Mouse (Mus musculus) limb, embryonic 11.5 days (tissue): ENCODE measurements around the gene Jam3. TPM values are rescaled to one million over a fixed set of nuclear protein-coding genes. Genes with fewer than 3 reads are reported as not detected.

Experiments used
- ATAC-seq: fragments of 200-750 bp; cut with Nextera tagmentation; 2 replicates; pipeline ENCODE4 v1.8.0; 2017; ENCODE audit warnings: low read depth; ENCODE audit not compliant: insufficient number of reproducible peaks, low FRiP score, low TSS enrichment
- DNase-seq: peaks from one replicate; pipeline ENCODE4 v3.0.0-alpha.2; 2015; ENCODE audit warnings: low spot score
- H3K27ac ChIP-seq: fragments of 300-500 bp; sonication (generic); replicated peaks from 2 replicates; pipeline ENCODE4 v1.5.1; 2014; ENCODE audit warnings: low read depth, mild to moderate bottlenecking, low read length
- H3K27me3 ChIP-seq: fragments of 300-500 bp; sonication (generic); 2 replicates; pipeline ENCODE4 v1.6.1; 2014; ENCODE audit warnings: mild to moderate bottlenecking, low read length, mixed read lengths; ENCODE audit not compliant: control insufficient read depth, insufficient read depth
- H3K36me3 ChIP-seq: fragments of 300-500 bp; sonication (generic); 2 replicates; pipeline ENCODE4 v1.6.1; 2014; ENCODE audit warnings: mild to moderate bottlenecking, low read length, moderate library complexity, mixed read lengths; ENCODE audit not compliant: control insufficient read depth, insufficient read depth
- H3K4me1 ChIP-seq: fragments of 300-500 bp; sonication (generic); 2 replicates; pipeline ENCODE4 v1.6.1; 2014; ENCODE audit warnings: low read length, mixed read lengths; ENCODE audit not compliant: control insufficient read depth, insufficient read depth
- H3K4me2 ChIP-seq: fragments of 300-500 bp; sonication (generic); 2 replicates; pipeline ENCODE4 v1.6.1; 2014; ENCODE audit warnings: low read depth, mild to moderate bottlenecking, moderate library complexity; ENCODE audit not compliant: severe bottlenecking
- H3K4me3 ChIP-seq: fragments of 300-500 bp; sonication (generic); 2 replicates; pipeline ENCODE4 v1.5.1; 2014; ENCODE audit warnings: low read depth, low read length
- H3K9ac ChIP-seq: fragments of 300-500 bp; sonication (generic); 2 replicates; pipeline ENCODE4 v1.6.1; 2014; ENCODE audit warnings: mild to moderate bottlenecking, low read length
- H3K9me3 ChIP-seq: fragments of 300-500 bp; sonication (generic); 2 replicates; pipeline ENCODE4 v1.6.1; 2016; ENCODE audit warnings: low read length; ENCODE audit not compliant: control insufficient read depth
- WGBS: fragments of 180-500 bp; shearing (Covaris S2); extraction: QIAGEN DNeasy Blood & Tissue Kit; methylation state at CpG from one replicate; pipeline ENCODE4 v1.1.7; 2014; 5-methylcytosine and 5-hydroxymethylcytosine counted together
- polyA plus RNA-seq: library from polyadenylated mRNA; unstranded; fragments of >200 nt; fragmentation: Nextera tagmentation; extraction: Ambion mirVana; gene quantifications from 2 replicates; pipeline ENCODE4 v1.2.1, GENCODE M21; 2014

The Jam3 gene
- polyA plus RNA-seq, 1 experiment from 2014 or later, result 121 TPM

- peak overlapping the region; percentile 3; the same call in 1 of the 2 replicates for H3K4me3 ChIP-seq
- ATAC-seq (peak; percentile 32; the same call in 1 of the 2 replicates), DNase-seq (peak; percentile 53)
- H3K27me3 ChIP-seq, result no peaks in the 10 kb centered on the region
- H3K27ac ChIP-seq, result 0 out of 2 replicates have a peak overlapping the region, but pooled peaks have one; percentile 3
- peaks cover 4% of the 10 kb centered on the region; the same call in 1 of the 2 replicates for H3K4me1 ChIP-seq
- H3K9me3 ChIP-seq, result no peaks in the 10 kb centered on the region
- H3K9ac ChIP-seq, result peak overlapping the region; percentile 48
- WGBS, result 8% methylated on average over 7 of the region's 7 CpGs
- no peaks in the 10 kb centered on the region for H3K36me3 ChIP-seq
- H3K4me2 ChIP-seq, result peak overlapping the region; percentile 41
Measured at GRCm38 (mm10) chr9:27191501-27191981, 36.3 kb upstream of the Jam3 start.

- ATAC-seq, result no peak
Measured at GRCm38 (mm10) chr9:27190461-27190860, 35.2 kb upstream of the Jam3 start.

GRCm38 (mm10) chr9:27189306-27189705, 34.1 kb upstream of the Jam3 start:
- Histone ChIP-seq H3K27me3 (no peaks in the 10 kb centered on the region), H3K9ac (no peak overlapping the region), H3K27ac (no peak overlapping the region), H3K9me3 (no peaks in the 10 kb centered on the region), H3K4me3 (no peak overlapping the region), H3K4me2 (no peak overlapping the region), H3K36me3 (no peaks in the 10 kb centered on the region), H3K4me1 (peaks cover 4% of the 10 kb centered on the region; the same call in 1 of the 2 replicates)
- WGBS, result 81% methylated on average over 2 of the region's 2 CpGs
- no peak for ATAC-seq
- DNase-seq, result no peak

More at GRCm38 (mm10) chr9:27190461-27190860, 35.2 kb upstream of the Jam3 start:
- H3K4me2 ChIP-seq, result no peak overlapping the region
- H3K9ac ChIP-seq, result no peak overlapping the region
- 79% methylated on average over 8 of the region's 8 CpGs for WGBS
- no peaks in the 10 kb centered on the region for H3K27me3 ChIP-seq
- no peak overlapping the region for H3K4me3 ChIP-seq
- no peaks in the 10 kb centered on the region for H3K36me3 ChIP-seq
- no peak overlapping the region for H3K27ac ChIP-seq
- no peak for DNase-seq
- peaks cover 4% of the 10 kb centered on the region; the same call in 1 of the 2 replicates for H3K4me1 ChIP-seq
- no peaks in the 10 kb centered on the region for H3K9me3 ChIP-seq

GRCm38 (mm10) chr9:27188677-27189241, 33.5 kb upstream of the Jam3 start:
- no peak overlapping the region for H3K9ac ChIP-seq
- ATAC-seq, result no peak
- H3K27me3 ChIP-seq, result no peaks in the 10 kb centered on the region
- no peak overlapping the region for H3K4me2 ChIP-seq
- WGBS, result 78% methylated on average over 7 of the region's 7 CpGs
- no peaks in the 10 kb centered on the region for H3K9me3 ChIP-seq
- no peak overlapping the region for H3K4me3 ChIP-seq
- no peak for DNase-seq
- H3K36me3 ChIP-seq, result no peaks in the 10 kb centered on the region
- no peak overlapping the region for H3K27ac ChIP-seq
- peaks cover 4% of the 10 kb centered on the region; the same call in 1 of the 2 replicates for H3K4me1 ChIP-seq

- no peak overlapping the region for H3K9ac ChIP-seq
- H3K9me3 ChIP-seq, result no peaks in the 10 kb centered on the region
- no peak for DNase-seq
- H3K4me3 ChIP-seq, result no peak overlapping the region
- no peak for ATAC-seq
- H3K36me3 ChIP-seq, result no peaks in the 10 kb centered on the region
- no peaks in the 10 kb centered on the region for H3K27me3 ChIP-seq
- no peaks in the 10 kb centered on the region for H3K4me1 ChIP-seq
- no peak overlapping the region for H3K27ac ChIP-seq
- no peak overlapping the region for H3K4me2 ChIP-seq
Measured at GRCm38 (mm10) chr9:27185820-27186219, 30.6 kb upstream of the Jam3 start.

- no peaks in the 10 kb centered on the region for H3K27me3 ChIP-seq
Measured at GRCm38 (mm10) chr9:27182087-27182486, 26.9 kb upstream of the Jam3 start.

GRCm38 (mm10) chr9:27180492-27180891, 25.3 kb upstream of the Jam3 start:
- DNase-seq (no peak), ATAC-seq (no peak)
- Histone ChIP-seq H3K27ac (no peak overlapping the region), H3K4me2 (no peak overlapping the region), H3K27me3 (no peaks in the 10 kb centered on the region), H3K9me3 (no peaks in the 10 kb centered on the region), H3K9ac (no peak overlapping the region), H3K36me3 (no peaks in the 10 kb centered on the region), H3K4me3 (no peak overlapping the region), H3K4me1 (peaks cover 2% of the 10 kb centered on the region; the same call in 1 of the 2 replicates)
- WGBS, result 49% methylated on average over 3 of the region's 3 CpGs

More at GRCm38 (mm10) chr9:27182087-27182486, 26.9 kb upstream of the Jam3 start:
- ATAC-seq, result no peak
- no peak for DNase-seq
- Histone ChIP-seq H3K36me3 (no peaks in the 10 kb centered on the region), H3K9ac (no peak overlapping the region), H3K4me2 (no peak overlapping the region), H3K4me1 (no peaks in the 10 kb centered on the region), H3K9me3 (no peaks in the 10 kb centered on the region), H3K27ac (no peak overlapping the region), H3K4me3 (no peak overlapping the region)
- WGBS, result 80% methylated on average over 5 of the region's 5 CpGs

GRCm38 (mm10) chr9:27178935-27179334, 23.7 kb upstream of the Jam3 start:
- 53% methylated on average over 4 of the region's 4 CpGs for WGBS
- Histone ChIP-seq H3K27me3 (no peaks in the 10 kb centered on the region), H3K4me3 (no peak overlapping the region), H3K36me3 (no peaks in the 10 kb centered on the region), H3K27ac (no peak overlapping the region), H3K4me2 (no peak overlapping the region), H3K9ac (no peak overlapping the region), H3K9me3 (no peaks in the 10 kb centered on the region), H3K4me1 (peaks cover 4% of the 10 kb centered on the region; the same call in 1 of the 2 replicates)
- ATAC-seq (no peak), DNase-seq (no peak)
